Mouse (Mus musculus) gastrocnemius, postnatal 36 days (tissue): ENCODE results near the gene Hist1h4h. TPM values are rescaled to one million over a fixed set of nuclear protein-coding genes. Genes with fewer than 3 reads are reported as not detected.
A peak's percentile ranks its signal among the peaks of the same experiment; 100 is the strongest.
"Not testable (repeated sequence)": the region's sequence is repeated elsewhere in the genome, so short reads cannot be mapped to it uniquely, and the experiment has no call there.

ENCODE experiments used
- DNase-seq, 2 experiments: peaks; one replicate each; pipeline ENCODE4 v3.0.0; 2022
- intact Hi-C: fragments of 180-260 bp; cut with DNase I; formaldehyde crosslinking; loops from one replicate; pipeline ENCODE4 v1.15.1; 2025
- microRNA-seq, 2 experiments: library from miRNA; unstranded; fragments of <30 nt; microRNA quantifications; one replicate each; pipeline ENCODE4 v1.2.0; 2021
- total RNA-seq, 2 experiments: library from RNA; stranded (reverse); gene quantifications; 2 replicates each; pipeline ENCODE4 v1.2.3; 2021

Gene Hist1h4h
- total RNA-seq, 2 experiments from 2014 or later: 130 to 153 TPM

DNA sequence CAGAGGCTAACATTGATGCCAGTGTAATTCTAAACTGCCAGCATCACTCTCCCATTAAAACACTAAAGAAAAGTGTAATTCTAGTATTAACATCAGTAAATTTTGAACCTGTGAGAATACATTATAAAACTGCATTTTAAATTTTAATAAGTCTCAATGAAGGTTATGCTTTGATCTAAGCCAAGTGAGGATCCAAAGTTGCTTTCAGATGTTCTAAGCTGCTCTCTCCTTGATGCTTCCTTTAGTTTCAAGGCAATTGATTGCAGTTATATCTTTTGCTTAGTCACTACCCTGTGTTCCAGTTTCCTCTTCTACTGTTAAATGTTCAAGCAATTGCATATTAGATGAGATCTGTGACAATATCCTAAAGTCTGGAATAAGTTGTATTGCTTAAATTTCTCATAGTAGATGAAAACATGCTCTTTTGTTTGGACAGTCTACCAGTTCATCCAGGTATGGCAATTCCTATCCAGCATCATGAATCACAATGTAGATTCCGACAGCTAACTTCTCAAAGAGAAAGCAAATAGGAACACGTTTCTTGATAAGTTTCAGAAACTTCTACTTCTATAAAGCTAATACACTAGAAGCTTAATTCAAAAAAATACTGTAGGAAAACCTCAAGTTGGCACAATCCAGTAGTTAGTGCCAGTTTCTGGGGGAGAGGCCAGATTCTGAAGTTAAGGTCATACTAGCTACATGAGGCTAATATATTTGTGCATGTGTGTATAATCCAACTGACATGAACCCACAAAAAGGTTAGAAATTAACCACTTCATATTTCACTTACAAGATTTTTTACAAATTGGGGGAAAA is 41.6 kb downstream of the Hist1h4h start:
- DNase-seq: no peak
- intact Hi-C loops: no loop called here

DNA sequence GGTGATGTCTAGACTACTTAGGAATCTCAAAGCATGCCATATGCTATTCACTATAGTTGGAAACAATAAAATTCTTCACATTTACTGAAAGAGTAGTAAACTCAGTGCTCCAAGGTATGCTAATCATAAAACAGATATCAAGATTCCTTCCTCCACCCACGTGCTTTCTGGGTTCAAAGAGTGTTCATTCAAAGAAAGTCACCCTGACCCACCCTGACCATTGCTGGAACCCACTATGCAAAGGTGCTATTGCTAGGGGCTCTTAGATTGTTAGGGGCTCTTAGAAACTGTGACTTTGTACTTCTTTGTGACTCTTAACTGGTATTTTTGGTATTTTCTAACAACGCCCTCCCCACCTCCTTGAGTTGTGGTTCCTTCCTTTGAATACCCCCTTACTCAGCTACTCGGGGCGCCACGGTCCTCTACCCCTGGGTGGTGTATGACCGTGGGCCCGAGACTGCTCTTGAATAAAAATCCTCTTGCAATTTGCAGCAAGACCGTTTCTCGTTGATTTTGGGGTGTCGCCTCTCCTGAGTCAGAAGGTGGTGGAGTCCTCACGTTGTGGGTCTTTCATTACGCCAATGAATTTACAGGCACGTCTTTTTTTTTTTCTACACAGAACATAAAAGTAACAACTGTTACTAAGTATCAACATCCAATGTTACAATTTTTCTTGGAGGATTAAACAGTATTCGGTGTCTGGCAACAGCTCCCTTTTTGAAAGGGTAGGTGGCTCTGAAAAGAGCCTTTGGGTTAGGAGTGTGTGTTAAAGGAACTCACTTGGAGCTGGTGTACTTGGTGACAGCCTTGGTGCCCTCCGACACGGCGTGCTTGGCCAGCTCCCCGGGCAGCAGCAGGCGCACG is 42.4 kb downstream of the Hist1h4h start:
- DNase-seq, intact Hi-C loops: not testable (repeated sequence)

DNA sequence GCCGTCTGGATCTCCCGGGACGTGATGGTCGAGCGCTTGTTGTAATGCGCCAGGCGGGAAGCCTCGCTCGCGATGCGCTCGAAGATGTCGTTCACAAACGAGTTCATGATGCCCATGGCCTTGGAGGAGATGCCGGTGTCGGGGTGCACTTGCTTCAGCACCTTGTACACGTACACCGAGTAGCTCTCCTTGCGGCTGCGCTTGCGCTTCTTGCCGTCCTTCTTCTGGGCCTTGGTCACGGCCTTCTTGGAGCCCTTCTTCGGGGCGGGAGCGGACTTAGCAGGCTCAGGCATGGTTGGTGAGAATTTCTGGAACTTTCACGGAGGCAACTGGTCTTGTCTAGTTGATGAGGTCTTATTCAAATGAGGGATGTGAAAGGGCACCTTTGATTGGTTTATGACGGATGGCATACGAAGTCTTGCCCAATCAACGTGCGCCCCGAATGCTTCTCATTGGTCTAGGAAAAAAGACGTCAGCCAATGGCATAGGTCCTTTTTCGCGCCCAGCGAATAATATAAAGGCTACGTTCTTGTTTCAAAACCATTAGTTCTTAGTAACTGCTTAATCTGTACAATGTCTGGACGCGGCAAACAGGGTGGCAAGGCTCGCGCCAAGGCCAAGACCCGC is 43.2 kb downstream of the Hist1h4h start, which contains the start of the genes Hist1h2bf and Hist1h2ad:
Gene Hist1h2bf (minus strand): TSS at position 299 of the 627 bp plus-strand sequence.
Gene Hist1h2ad (plus strand): TSS at position 484 of the 627 bp plus-strand sequence.
- DNase-seq: peak; percentile 68 to 71

DNA sequence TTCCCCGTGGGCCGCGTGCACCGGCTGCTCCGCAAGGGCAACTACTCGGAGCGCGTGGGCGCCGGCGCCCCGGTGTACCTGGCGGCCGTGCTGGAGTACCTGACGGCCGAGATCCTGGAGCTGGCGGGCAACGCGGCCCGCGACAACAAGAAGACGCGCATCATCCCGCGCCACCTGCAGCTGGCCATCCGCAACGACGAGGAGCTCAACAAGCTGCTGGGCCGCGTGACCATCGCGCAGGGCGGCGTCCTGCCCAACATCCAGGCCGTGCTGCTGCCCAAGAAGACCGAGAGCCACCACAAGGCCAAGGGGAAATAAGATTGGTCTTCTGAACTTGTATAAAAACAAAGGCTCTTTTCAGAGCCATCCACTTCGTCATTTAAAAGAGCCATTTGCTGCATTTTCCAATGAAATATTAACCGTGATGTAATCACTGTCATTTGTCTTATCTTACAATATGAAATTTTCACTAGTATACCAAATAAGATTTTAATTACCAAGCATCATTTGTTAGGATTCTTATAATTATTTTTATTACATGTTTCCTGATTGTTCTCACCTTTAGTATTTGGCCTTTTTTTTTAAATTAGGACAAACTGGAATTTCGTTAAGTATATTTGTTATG is 43.8 kb downstream of the Hist1h4h start:
- DNase-seq, intact Hi-C loops: not testable (repeated sequence)

More for the DNA sequence above, 43.2 kb downstream of the Hist1h4h start, which contains the start of the genes Hist1h2bf and Hist1h2ad:
- intact Hi-C loops: not testable (repeated sequence)

DNA sequence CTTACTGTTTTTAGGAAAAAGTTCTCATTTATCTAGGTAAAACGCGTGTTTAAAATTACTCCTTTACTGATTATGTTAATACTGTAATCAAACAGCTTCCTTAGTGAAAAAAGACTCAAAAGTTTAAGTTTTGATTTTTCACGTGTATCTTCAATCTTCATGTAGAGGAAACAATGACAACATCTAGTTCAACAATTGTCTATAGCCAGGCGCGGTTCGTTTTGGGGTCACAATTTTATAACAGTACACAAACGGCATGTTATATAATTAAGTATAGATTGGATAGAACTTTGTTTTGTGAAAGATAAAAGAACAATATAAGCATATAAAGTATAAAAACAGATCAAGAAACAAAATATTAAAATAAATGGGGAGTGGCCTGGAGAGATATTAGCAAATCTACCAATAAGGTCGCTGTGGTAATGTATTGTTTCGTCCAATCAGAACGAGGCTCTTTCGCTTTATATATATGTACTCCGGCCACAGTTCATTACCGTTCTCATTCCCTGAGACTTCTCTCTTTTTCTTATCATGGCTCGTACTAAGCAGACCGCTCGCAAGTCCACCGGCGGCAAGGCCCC is 44.5 kb downstream of the Hist1h4h start, which contains the start of gene Hist1h3d:
Gene Hist1h3d (plus strand): TSS at position 493 of the 581 bp plus-strand sequence.
- no peak for DNase-seq
- intact Hi-C loops: no loop called here

DNA sequence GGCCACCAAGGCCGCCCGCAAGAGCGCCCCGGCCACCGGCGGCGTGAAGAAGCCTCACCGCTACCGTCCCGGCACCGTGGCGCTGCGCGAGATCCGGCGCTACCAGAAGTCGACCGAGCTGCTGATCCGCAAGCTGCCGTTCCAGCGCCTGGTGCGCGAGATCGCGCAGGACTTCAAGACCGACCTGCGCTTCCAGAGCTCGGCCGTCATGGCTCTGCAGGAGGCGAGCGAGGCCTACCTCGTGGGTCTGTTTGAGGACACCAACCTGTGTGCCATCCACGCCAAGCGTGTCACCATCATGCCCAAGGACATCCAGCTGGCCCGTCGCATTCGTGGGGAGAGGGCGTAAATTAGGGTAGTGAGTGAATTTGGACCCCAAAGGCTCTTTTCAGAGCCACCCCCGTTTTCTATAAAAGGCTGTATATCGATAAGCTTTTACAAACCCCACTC is 45.0 kb downstream of the Hist1h4h start:
- intact Hi-C loops: not testable (repeated sequence)

DNA sequence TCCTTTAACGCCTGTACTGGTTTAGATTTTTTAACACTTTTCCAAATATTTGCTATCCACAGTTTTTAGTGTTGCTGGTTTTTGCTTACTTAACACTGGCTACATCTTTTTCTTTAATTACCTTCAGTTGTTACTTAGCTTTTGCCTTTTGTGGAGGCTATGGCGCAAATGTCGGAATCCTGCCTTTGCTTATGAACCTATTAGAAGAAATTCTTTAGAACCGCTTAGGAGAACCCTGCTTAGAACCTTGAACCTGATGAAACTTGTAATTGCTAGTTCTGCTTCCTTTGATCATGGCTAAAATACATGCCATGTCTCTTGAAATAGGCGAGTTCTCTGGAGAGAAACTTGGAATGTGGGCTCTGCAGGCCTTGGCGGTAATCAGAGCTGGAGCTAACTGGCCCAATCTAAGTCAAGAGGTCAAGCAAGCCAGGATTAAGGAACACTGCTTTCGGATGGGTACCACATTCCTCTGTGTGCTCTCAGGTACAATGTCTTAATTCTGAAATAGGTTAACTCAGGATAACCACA is 45.6 kb downstream of the Hist1h4h start:
- DNase-seq: no peak
- intact Hi-C loops: no loop called here

More for the DNA sequence above, 45.0 kb downstream of the Hist1h4h start:
- not testable (repeated sequence) for DNase-seq

DNA sequence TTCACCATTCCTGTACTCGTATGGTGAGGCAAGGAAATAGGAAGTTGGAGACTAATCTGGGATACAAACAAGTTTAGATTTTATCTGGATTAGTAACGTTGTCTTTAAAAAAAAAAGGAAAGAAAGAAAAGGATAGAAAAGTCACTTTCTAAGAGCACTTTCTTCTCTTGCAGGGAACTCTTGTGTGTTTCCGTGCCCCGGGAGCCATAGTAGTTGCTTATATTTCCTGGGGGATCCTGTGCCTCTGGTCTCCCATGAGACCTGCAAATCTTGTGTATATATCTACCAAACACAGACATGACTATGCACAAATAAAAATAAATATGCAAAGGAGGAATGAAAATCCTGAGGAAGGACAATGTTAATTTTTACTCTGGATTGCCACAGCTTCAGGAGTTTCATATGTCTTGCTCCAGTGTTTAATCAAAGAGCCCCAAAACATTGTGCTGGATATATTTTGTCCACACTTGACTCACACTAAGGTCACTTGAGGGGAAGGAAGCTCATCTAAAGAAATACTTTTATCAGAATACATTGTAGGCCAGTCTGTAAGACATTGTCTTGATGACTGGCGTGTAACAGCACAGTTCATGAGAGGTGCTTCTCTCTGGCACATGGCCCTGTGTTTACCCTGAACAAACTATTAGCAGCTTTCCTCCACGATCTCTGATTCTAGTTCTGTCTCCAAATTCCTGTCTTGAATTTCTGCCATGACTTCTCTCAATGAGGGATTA is 46.2 kb downstream of the Hist1h4h start:
- intact Hi-C loops: no loop called here

DNA sequence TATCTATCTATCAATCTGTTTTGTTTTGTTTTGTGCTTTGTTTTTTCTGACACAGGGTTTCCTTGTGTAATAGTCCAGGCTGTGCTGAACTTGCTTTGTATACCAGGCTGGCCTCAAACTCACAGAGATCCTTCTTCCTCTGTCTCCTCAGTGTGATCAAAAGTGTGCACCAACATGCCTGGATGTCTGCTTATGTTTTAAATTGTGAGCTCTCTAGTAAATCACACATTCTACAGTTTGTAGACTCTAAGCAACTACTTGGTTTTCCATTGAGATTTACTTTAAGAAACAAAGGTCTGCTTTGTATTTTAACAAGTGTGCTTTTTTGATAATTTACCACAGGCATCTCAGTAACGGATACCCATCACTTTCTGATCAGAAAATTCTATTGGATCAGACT is 47.0 kb downstream of the Hist1h4h start:
- intact Hi-C loops: no loop called here
- no peak for DNase-seq

More for the DNA sequence above, 46.2 kb downstream of the Hist1h4h start:
- no peak for DNase-seq

Small RNA genes lying within 50 kb of the gene (microRNA-seq; reads per million reads assigned to microRNA genes)
- gene Gm44297 (0 reads per million in 2 experiments), gene Gm44359 (0 reads per million in 2 experiments), gene Gm44394 (0 reads per million in 2 experiments), gene n-TStga1 (0 reads per million in 2 experiments)

Other genes with a start within 250 kb of the Hist1h4h start
- 10 to 100 TPM in 1 of 2 experiments, 1 to 10 TPM in 1; 8.4 to 11.1 TPM for gene Zfp322a, start 161.8 kb upstream of the Hist1h4h start, total RNA-seq
- gene Abt1, start 107.2 kb upstream of the Hist1h4h start, total RNA-seq: 1 to 10 TPM; 3.2 to 3.3 TPM
- gene Btn1a1, start 65.1 kb upstream of the Hist1h4h start, total RNA-seq: not detected
- not detected for gene Btn2a2, start 42.2 kb upstream of the Hist1h4h start, total RNA-seq
- 10 to 100 TPM in 1 of 2 experiments, 1 to 10 TPM in 1; 7.7 to 11.5 TPM for gene Hist1h2af, start 2.9 kb downstream of the Hist1h4h start, total RNA-seq
- 1 to 10 TPM; 2.8 to 5.0 TPM for gene Hist1h3g, start 4.4 kb downstream of the Hist1h4h start, total RNA-seq
- gene Hist1h2bh, start 12.3 kb downstream of the Hist1h4h start, total RNA-seq: 1 to 10 TPM; 1.7 to 2.1 TPM
- gene Hist1h3f, start 13.0 kb downstream of the Hist1h4h start, total RNA-seq: 1 to 10 TPM; 5.5 to 6.4 TPM
- gene Hist1h4f, start 20.6 kb downstream of the Hist1h4h start, total RNA-seq: 10 to 100 TPM; 12.5 to 22.4 TPM
- gene Hist1h1d, start 22.2 kb downstream of the Hist1h4h start, total RNA-seq: 1 to 10 TPM; 1.6 to 2.0 TPM
- gene Hist1h3e, start 31.3 kb downstream of the Hist1h4h start, total RNA-seq: 10 to 100 TPM; 11.9 to 17.0 TPM
- gene Hist1h2ae, start 40.2 kb downstream of the Hist1h4h start, total RNA-seq: 1 to 10 TPM; 1.6 to 2.8 TPM
- gene Hist1h2bg, start 40.3 kb downstream of the Hist1h4h start, total RNA-seq: 10 to 100 TPM; 15.3 to 21.1 TPM
- 1 to 10 TPM; 7.5 to 8.5 TPM for gene Hist1h2bf, start 43.1 kb downstream of the Hist1h4h start, total RNA-seq
- gene Hist1h2ad, start 43.3 kb downstream of the Hist1h4h start, total RNA-seq: 1 to 10 TPM; 1.2 to 2.2 TPM
- 1 to 10 TPM; 2.8 to 4.8 TPM for gene Hist1h3d, start 44.7 kb downstream of the Hist1h4h start, total RNA-seq
- gene Hist1h4d, start 50.5 kb downstream of the Hist1h4h start, total RNA-seq: 10 to 100 TPM; 39.6 to 39.7 TPM
- gene Hist1h2be, start 90.1 kb downstream of the Hist1h4h start, total RNA-seq: 10 to 100 TPM; 16.6 to 18.7 TPM
- 10 to 100 TPM; 42.9 to 50.8 TPM for gene Hist1h1e, start 91.5 kb downstream of the Hist1h4h start, total RNA-seq
- gene Hist1h2ac, start 152.9 kb downstream of the Hist1h4h start, total RNA-seq: 1 to 10 TPM; 1.3 to 1.4 TPM
- 10 to 100 TPM; 65.6 to 72.3 TPM for gene Hist1h2bc, start 153.1 kb downstream of the Hist1h4h start, total RNA-seq
- not detected for gene Hist1h1t, start 164.8 kb downstream of the Hist1h4h start, total RNA-seq
- gene Hist1h4c, start 167.4 kb downstream of the Hist1h4h start, total RNA-seq: 10 to 100 TPM; 62.8 to 75.7 TPM
- gene Hfe, start 179.8 kb downstream of the Hist1h4h start, total RNA-seq: 10 to 100 TPM; 17.6 to 27.0 TPM
- gene Hist1h1c, start 207.8 kb downstream of the Hist1h4h start, total RNA-seq: 100 to 1,000 TPM; 188 to 225 TPM
- gene Hist1h3c, start 214.6 kb downstream of the Hist1h4h start, total RNA-seq: 1 to 10 TPM; 4.5 to 4.6 TPM
- 1 to 10 TPM; 5.1 to 7.0 TPM for gene Hist1h2bb, start 215.7 kb downstream of the Hist1h4h start, total RNA-seq
- gene Hist1h2ab, start 220.1 kb downstream of the Hist1h4h start, total RNA-seq: 10 to 100 TPM in 1 of 2 experiments, 1 to 10 TPM in 1; 9.4 to 10.3 TPM
- gene Hist1h3b, start 221.2 kb downstream of the Hist1h4h start, total RNA-seq: 10 to 100 TPM; 14.2 to 14.3 TPM
- gene Hist1h4b, start 226.0 kb downstream of the Hist1h4h start, total RNA-seq: 1 to 10 TPM; 5.8 to 8.4 TPM
- 1 to 10 TPM; 6.4 to 7.2 TPM for gene Hist1h4a, start 230.2 kb downstream of the Hist1h4h start, total RNA-seq
- 10 to 100 TPM in 1 of 2 experiments, 1 to 10 TPM in 1; 9.9 to 14.4 TPM for gene Hist1h3a, start 231.3 kb downstream of the Hist1h4h start, total RNA-seq
- 1 to 10 TPM; 5.6 to 7.4 TPM for gene Hist1h1a, start 232.6 kb downstream of the Hist1h4h start, total RNA-seq
- not detected for gene Trim38, start 238.9 kb downstream of the Hist1h4h start, total RNA-seq